Mouse (Mus musculus): Measurements from ENCODE around the gene Eda2r.

The Eda2r gene

DNA sequence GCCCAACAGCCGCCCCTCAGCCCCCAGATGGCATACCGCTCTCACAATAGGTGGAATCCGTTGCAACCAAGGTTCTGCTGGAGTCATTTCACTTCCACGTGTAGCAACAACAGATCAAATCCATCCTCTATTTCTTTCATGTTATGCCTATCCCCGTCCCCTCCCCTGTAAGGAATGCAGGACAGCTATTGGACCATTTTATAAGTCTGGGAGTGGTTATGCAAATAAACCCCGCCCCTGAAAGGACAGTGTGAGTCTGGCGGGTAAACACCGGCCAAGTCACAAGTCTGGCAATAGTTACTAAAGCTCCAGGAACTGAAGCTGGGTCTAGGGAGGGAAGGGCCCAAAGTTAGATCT is at the start of gene Eda2r:
Eda2r (minus strand) TSS at position 152 of the 357 bp plus-strand sequence.
- DNase-seq (ENCODE audit: low spot score): peak; percentile 64

DNA sequence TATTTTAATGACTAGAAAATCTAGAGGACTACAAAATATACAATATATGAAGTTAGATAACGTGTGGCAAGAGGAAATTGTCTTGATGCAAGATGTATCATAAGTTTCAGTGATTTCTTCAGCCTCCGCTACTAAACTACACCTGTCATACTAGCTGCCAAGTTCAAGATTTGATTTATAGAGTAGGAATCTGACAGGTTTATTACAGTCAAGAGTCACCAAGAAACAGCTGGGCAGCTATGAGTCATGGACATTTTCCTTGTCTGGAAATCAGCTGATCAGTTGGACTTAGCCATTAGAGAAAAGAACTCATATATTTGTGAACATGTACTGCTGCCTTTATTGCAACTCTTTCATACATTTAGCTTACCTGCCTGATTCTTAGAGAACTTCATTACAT is 20.9 kb upstream of the Eda2r start:
- no peak for DNase-seq (ENCODE audit: low spot score)

GRCm38 (mm10) chrX:97378076-97378475 is 1.1 kb upstream of the Eda2r start:
- no peak for DNase-seq (ENCODE audit: low spot score)

- DNase-seq (ENCODE audit: low spot score): peak; percentile 16
Observed at GRCm38 (mm10) chrX:97376321-97377064, 523 bp downstream of the Eda2r start.

- DNase-seq (ENCODE audit: low spot score): no peak
Observed at GRCm38 (mm10) chrX:97372826-97373225, 4.2 kb downstream of the Eda2r start.

- no peak for DNase-seq (ENCODE audit: low spot score)
Observed at GRCm38 (mm10) chrX:97369206-97369605, 7.8 kb downstream of the Eda2r start.

GRCm38 (mm10) chrX:97368741-97369140 is 8.3 kb downstream of the Eda2r start:
- DNase-seq (ENCODE audit: low spot score): no peak

DNA sequence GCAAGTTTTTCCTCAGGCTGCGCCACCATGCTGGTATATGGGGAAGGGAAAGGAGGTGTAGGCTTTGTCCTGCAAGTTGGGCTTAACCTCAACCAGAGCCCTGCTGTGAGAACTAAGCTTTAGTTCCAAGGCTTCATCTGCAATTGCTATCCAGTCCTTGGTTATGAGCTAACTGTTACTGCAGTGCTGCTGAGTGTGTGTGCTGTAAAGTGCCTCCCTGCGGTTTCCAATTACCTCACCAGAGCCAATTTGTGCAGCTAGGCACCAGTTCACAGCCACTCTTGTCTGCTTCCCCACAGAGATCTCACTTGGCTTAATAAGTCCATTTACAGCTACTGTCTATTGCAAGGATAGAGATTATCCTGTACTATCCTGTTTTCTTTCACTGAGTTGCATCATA is 16.1 kb downstream of the Eda2r start:
- DNase-seq (ENCODE audit: low spot score): no peak

- no peak for DNase-seq (ENCODE audit: low spot score)
Observed at GRCm38 (mm10) chrX:97327891-97328290, 49.1 kb downstream of the Eda2r start.

All from retina, embryonic 14.5 days (tissue).